Mouse (Mus musculus) midbrain, embryonic 12.5 days (tissue): ENCODE measurements around the gene Olfr630. TPM values are rescaled to one million over a fixed set of nuclear protein-coding genes. Genes with fewer than 3 reads are reported as not detected.
"Not testable (repeated sequence)": the region's sequence is repeated elsewhere in the genome, so short reads cannot be mapped to it uniquely, and the experiment has no call there.

Source experiments
- ATAC-seq: fragments of 200-750 bp; cut with Nextera tagmentation; 2 replicates; pipeline ENCODE4 v1.8.0; 2017; ENCODE audit warnings: low read depth, moderate TSS enrichment, moderate library complexity; ENCODE audit not compliant: low FRiP score
- H3K27ac ChIP-seq: fragments of 300-500 bp; sonication (generic); replicated peaks from 2 replicates; pipeline ENCODE4 v1.5.1; 2016; ENCODE audit warnings: mild to moderate bottlenecking
- H3K27me3 ChIP-seq: fragments of 300-500 bp; sonication (generic); 2 replicates; pipeline ENCODE4 v1.6.1; 2016; ENCODE audit warnings: mild to moderate bottlenecking
- H3K36me3 ChIP-seq: fragments of 300-500 bp; sonication (generic); 2 replicates; pipeline ENCODE4 v1.6.1; 2016
- H3K4me1 ChIP-seq: fragments of 300-500 bp; sonication (generic); 2 replicates; pipeline ENCODE4 v1.6.1; 2016
- H3K4me2 ChIP-seq: fragments of 300-500 bp; sonication (generic); replicated peaks from 2 replicates; pipeline ENCODE4 v1.6.1; 2016; ENCODE audit warnings: mild to moderate bottlenecking, moderate library complexity
- H3K4me3 ChIP-seq: fragments of 300-500 bp; sonication (generic); 2 replicates; pipeline ENCODE4 v1.5.1; 2016; ENCODE audit warnings: mild to moderate bottlenecking
- H3K9ac ChIP-seq: fragments of 300-500 bp; sonication (generic); replicated peaks from 2 replicates; pipeline ENCODE4 v1.6.1; 2016; ENCODE audit warnings: mild to moderate bottlenecking, moderate library complexity
- H3K9me3 ChIP-seq: fragments of 300-500 bp; sonication (generic); 2 replicates; pipeline ENCODE4 v1.6.1; 2016; ENCODE audit warnings: mild to moderate bottlenecking
- WGBS: fragments of 180-500 bp; shearing (Covaris S2); methylation state at CpG from one replicate; pipeline ENCODE4 v1.1.7; 2016; 5-methylcytosine and 5-hydroxymethylcytosine counted together
- polyA plus RNA-seq: library from polyadenylated mRNA; unstranded; fragments of >200 nt; fragmentation: Nextera tagmentation; extraction: Ambion mirVana; gene quantifications from 2 replicates; pipeline ENCODE4 v1.2.1, GENCODE M21; 2016

Gene Olfr630
- not detected in 2 replicates for polyA plus RNA-seq

- no peaks in the 10 kb centered on the region for H3K27me3 ChIP-seq
- H3K4me3 ChIP-seq = no peak within 1 kb of the TSS
- no peak within 1 kb of the TSS for H3K4me2 ChIP-seq
- H3K4me1 ChIP-seq = no peaks in the 10 kb centered on the region
- no peak within 1 kb of the TSS for H3K9ac ChIP-seq
- ATAC-seq = no peak
- no peaks in the 10 kb centered on the region for H3K9me3 ChIP-seq
- no peak within 1 kb of the TSS for H3K27ac ChIP-seq
- H3K36me3 ChIP-seq = no peaks in the 10 kb centered on the region
- 45% methylated on average over 2 of the region's 2 CpGs for WGBS
Measured at GRCm38 (mm10) chr7:103757233-103757632, at the start of gene Olfr630. Olfr630 (minus strand) TSS chr7:103757333.

GRCm38 (mm10) chr7:103806856-103807255 is 49.7 kb upstream of the Olfr630 start:
- Histone ChIP-seq H3K4me2 (no peak overlapping the region), H3K9me3 (no peaks in the 10 kb centered on the region), H3K27ac (no peak overlapping the region), H3K4me1 (no peaks in the 10 kb centered on the region), H3K36me3 (no peaks in the 10 kb centered on the region), H3K4me3 (no peak overlapping the region), H3K27me3 (no peaks in the 10 kb centered on the region), H3K9ac (no peak overlapping the region)
- no peak for ATAC-seq
- 74% methylated on average over 1 of the region's 1 CpGs for WGBS

- H3K9me3 ChIP-seq = no peaks in the 10 kb centered on the region
- WGBS = 27% methylated on average over 4 of the region's 4 CpGs
- H3K9ac ChIP-seq = no peak overlapping the region
- no peaks in the 10 kb centered on the region for H3K36me3 ChIP-seq
- H3K4me2 ChIP-seq = no peak overlapping the region
- ATAC-seq = no peak
- no peak overlapping the region for H3K27ac ChIP-seq
- no peaks in the 10 kb centered on the region for H3K27me3 ChIP-seq
- no peak overlapping the region for H3K4me3 ChIP-seq
- no peaks in the 10 kb centered on the region for H3K4me1 ChIP-seq
Measured at GRCm38 (mm10) chr7:103792669-103793388, 35.7 kb upstream of the Olfr630 start.

GRCm38 (mm10) chr7:103791721-103792120 is 34.6 kb upstream of the Olfr630 start, which contains the start of gene Olfr67:
Olfr67 (minus strand) TSS chr7:103791821.
- Histone ChIP-seq H3K4me3 (no peak within 1 kb of the TSS), H3K27ac (no peak within 1 kb of the TSS), H3K27me3 (no peaks in the 10 kb centered on the region), H3K4me1 (no peaks in the 10 kb centered on the region), H3K4me2 (no peak within 1 kb of the TSS), H3K9me3 (no peaks in the 10 kb centered on the region), H3K36me3 (no peaks in the 10 kb centered on the region), H3K9ac (no peak within 1 kb of the TSS)
- ATAC-seq = no peak
- 91% methylated on average over 3 of the region's 3 CpGs for WGBS

- ATAC-seq = no peak
Measured at GRCm38 (mm10) chr7:103779598-103779997, 22.5 kb upstream of the Olfr630 start, which contains the start of gene Olfr68. Olfr68 (minus strand) TSS chr7:103779698.

GRCm38 (mm10) chr7:103777652-103778051 is 20.5 kb upstream of the Olfr630 start:
- H3K27me3 ChIP-seq, H3K4me1 ChIP-seq, H3K9ac ChIP-seq, H3K4me2 ChIP-seq, H3K4me3 ChIP-seq, H3K9me3 ChIP-seq, H3K36me3 ChIP-seq, ATAC-seq, H3K27ac ChIP-seq: not testable (repeated sequence)
- 88% methylated on average over 4 of the region's 4 CpGs for WGBS

More at GRCm38 (mm10) chr7:103779598-103779997, 22.5 kb upstream of the Olfr630 start, which contains the start of gene Olfr68:
- WGBS = 86% methylated on average over 3 of the region's 3 CpGs
- Histone ChIP-seq H3K27me3 (no peaks in the 10 kb centered on the region), H3K4me2 (no peak within 1 kb of the TSS), H3K36me3 (no peaks in the 10 kb centered on the region), H3K9ac (no peak within 1 kb of the TSS), H3K4me3 (no peak within 1 kb of the TSS), H3K9me3 (no peaks in the 10 kb centered on the region), H3K27ac (no peak within 1 kb of the TSS), H3K4me1 (no peaks in the 10 kb centered on the region)

GRCm38 (mm10) chr7:103771494-103771893 is 14.4 kb upstream of the Olfr630 start, which contains the start of gene Olfr69:
Olfr69 (minus strand) TSS chr7:103771594.
- Histone ChIP-seq H3K9ac (no peak within 1 kb of the TSS), H3K27ac (no peak within 1 kb of the TSS), H3K9me3 (no peaks in the 10 kb centered on the region), H3K4me2 (no peak within 1 kb of the TSS), H3K27me3 (no peaks in the 10 kb centered on the region), H3K4me1 (no peaks in the 10 kb centered on the region), H3K36me3 (no peaks in the 10 kb centered on the region), H3K4me3 (no peak within 1 kb of the TSS)
- 78% methylated on average over 2 of the region's 2 CpGs for WGBS
- ATAC-seq = no peak

GRCm38 (mm10) chr7:103767687-103768086 is 10.6 kb upstream of the Olfr630 start:
- H3K27me3 ChIP-seq, H3K36me3 ChIP-seq, H3K4me3 ChIP-seq, H3K4me1 ChIP-seq, H3K4me2 ChIP-seq, ATAC-seq, H3K9me3 ChIP-seq, H3K27ac ChIP-seq, H3K9ac ChIP-seq: not testable (repeated sequence)
- WGBS = 95% methylated on average over 5 of the region's 6 CpGs

- not testable (repeated sequence) for H3K9ac ChIP-seq, ATAC-seq, H3K9me3 ChIP-seq, H3K4me3 ChIP-seq, H3K36me3 ChIP-seq, H3K4me1 ChIP-seq, H3K27ac ChIP-seq, H3K4me2 ChIP-seq, H3K27me3 ChIP-seq
- WGBS = 90% methylated on average over 6 of the region's 6 CpGs
Measured at GRCm38 (mm10) chr7:103762212-103762611, 5.1 kb upstream of the Olfr630 start.

GRCm38 (mm10) chr7:103744843-103745242 is 12.3 kb downstream of the Olfr630 start, which contains the start of gene Olfr629:
Olfr629 (minus strand) TSS chr7:103744943.
- Histone ChIP-seq H3K27me3 (no peaks in the 10 kb centered on the region), H3K36me3 (no peaks in the 10 kb centered on the region), H3K9me3 (peaks cover 3% of the 10 kb centered on the region; the same call in 1 of the 2 replicates), H3K4me2 (no peak within 1 kb of the TSS), H3K27ac (no peak within 1 kb of the TSS), H3K4me1 (no peaks in the 10 kb centered on the region), H3K4me3 (no peak within 1 kb of the TSS), H3K9ac (no peak within 1 kb of the TSS)
- 80% methylated on average over 2 of the region's 2 CpGs for WGBS
- no peak for ATAC-seq

- Histone ChIP-seq H3K36me3 (no peaks in the 10 kb centered on the region), H3K9ac (no peak within 1 kb of the TSS), H3K27me3 (no peaks in the 10 kb centered on the region), H3K27ac (no peak within 1 kb of the TSS), H3K4me3 (no peak within 1 kb of the TSS), H3K9me3 (no peaks in the 10 kb centered on the region), H3K4me2 (no peak within 1 kb of the TSS), H3K4me1 (no peaks in the 10 kb centered on the region)
- ATAC-seq = no peak
- 83% methylated on average over 1 of the region's 1 CpGs for WGBS
Measured at GRCm38 (mm10) chr7:103730074-103730473, 27.1 kb downstream of the Olfr630 start, which contains the start of gene Olfr628. Olfr628 (plus strand) TSS chr7:103730374.

- not testable (repeated sequence) for H3K36me3 ChIP-seq, H3K4me1 ChIP-seq, H3K9me3 ChIP-seq, H3K9ac ChIP-seq, ATAC-seq, H3K27me3 ChIP-seq, H3K27ac ChIP-seq, H3K4me2 ChIP-seq, H3K4me3 ChIP-seq
- 100% methylated on average over 1 of the region's 1 CpGs for WGBS
Measured at GRCm38 (mm10) chr7:103716398-103716797, 40.7 kb downstream of the Olfr630 start.
